Mouse (Mus musculus) gastrocnemius, postnatal 10 days (tissue): ENCODE data around the gene 4933407L21Rik. TPM values are rescaled to one million over a fixed set of nuclear protein-coding genes. Genes with fewer than 3 reads are reported as not detected.

Source experiments
- DNase-seq: peaks from one replicate; pipeline ENCODE4 v3.0.0; 2021; ENCODE audit warnings: mixed read lengths
- total RNA-seq, 2 experiments: library from RNA; stranded (reverse); gene quantifications; 2 replicates each; pipeline ENCODE4 v1.2.3; 2021

The 4933407L21Rik gene
- total RNA-seq, 2 experiments from 2014 or later: not detected

- no peak for DNase-seq
Observed at GRCm38 (mm10) chr1:85916830-85917450, 11.3 kb upstream of the 4933407L21Rik start.

GRCm38 (mm10) chr1:85919621-85920020 is 8.7 kb upstream of the 4933407L21Rik start:
- no peak for DNase-seq

- DNase-seq: no peak
Observed at GRCm38 (mm10) chr1:85921725-85922124, 6.6 kb upstream of the 4933407L21Rik start.

GRCm38 (mm10) chr1:85922127-85922864 is 6.0 kb upstream of the 4933407L21Rik start:
- no peak for DNase-seq

- DNase-seq: no peak
Observed at GRCm38 (mm10) chr1:85922865-85923211, 5.4 kb upstream of the 4933407L21Rik start.

- DNase-seq: no peak
Observed at GRCm38 (mm10) chr1:85925183-85925582, 3.1 kb upstream of the 4933407L21Rik start.

GRCm38 (mm10) chr1:85928688-85929065 is 394 bp downstream of the 4933407L21Rik start:
- DNase-seq: no peak

- no peak for DNase-seq
Observed at GRCm38 (mm10) chr1:85929406-85929805, 1.1 kb downstream of the 4933407L21Rik start.

GRCm38 (mm10) chr1:85931170-85931569 is 2.9 kb downstream of the 4933407L21Rik start:
- DNase-seq: no peak

- DNase-seq: no peak
Observed at GRCm38 (mm10) chr1:85933226-85933625, 4.9 kb downstream of the 4933407L21Rik start.

GRCm38 (mm10) chr1:85933631-85934465 is 5.6 kb downstream of the 4933407L21Rik start:
- DNase-seq: no peak

- DNase-seq: no peak
Observed at GRCm38 (mm10) chr1:85934560-85934959, 6.3 kb downstream of the 4933407L21Rik start.

- peak; percentile 53 for DNase-seq
Observed at GRCm38 (mm10) chr1:85935148-85935852, 7.0 kb downstream of the 4933407L21Rik start.

- DNase-seq: no peak
Observed at GRCm38 (mm10) chr1:85936265-85936664, 8.0 kb downstream of the 4933407L21Rik start.

- DNase-seq: no peak
Observed at GRCm38 (mm10) chr1:85937323-85937722, 9.0 kb downstream of the 4933407L21Rik start.

- DNase-seq: no peak
Observed at GRCm38 (mm10) chr1:85942318-85942717, 14.0 kb downstream of the 4933407L21Rik start.

- DNase-seq: no peak
Observed at GRCm38 (mm10) chr1:85949085-85949684, 20.9 kb downstream of the 4933407L21Rik start.

- DNase-seq: no peak
Observed at GRCm38 (mm10) chr1:85955150-85955549, 26.9 kb downstream of the 4933407L21Rik start.

- DNase-seq: no peak
Observed at GRCm38 (mm10) chr1:85957290-85957689, 29.0 kb downstream of the 4933407L21Rik start.

- no peak for DNase-seq
Observed at GRCm38 (mm10) chr1:85957942-85958619, 29.8 kb downstream of the 4933407L21Rik start.
